Mouse (Mus musculus): ENCODE data around the gene Lhfpl4.

DNA sequence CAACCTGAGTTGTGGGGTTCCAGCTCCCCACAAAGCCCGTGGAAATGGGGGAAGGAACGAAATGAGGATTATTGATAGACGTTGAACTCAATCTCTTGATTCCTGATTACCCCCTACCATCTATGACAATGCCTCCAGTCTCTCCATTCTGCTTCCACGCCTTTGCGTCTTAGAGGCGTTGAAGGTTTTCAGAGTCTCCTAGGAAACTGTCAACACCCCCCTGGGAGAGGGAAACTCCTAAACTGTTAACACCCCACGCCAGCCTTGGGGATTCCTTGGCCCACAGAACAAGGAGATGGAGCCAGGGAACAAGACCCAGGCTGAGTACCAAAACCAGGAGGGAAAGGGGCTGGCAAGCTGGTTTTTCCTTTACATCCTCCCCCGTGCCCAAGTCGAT is 410 bp upstream of the Lhfpl4 start:
- TF ChIP-seq CTCF (conservative IDR thresholded peaks at IDR 0.05; ENCODE audit: low read length), result no peak
- TF ChIP-seq POU5F1 (IDR thresholded peaks at IDR 0.05; ENCODE audit: borderline replicate concordance, low read length), result no peak
